Mouse (Mus musculus) lung, postnatal 4 days (tissue): ENCODE results near the gene Cep41.

Experiments
- DNase-seq, 2 experiments: peaks; one replicate each; pipeline ENCODE4 v3.0.0; 2021

Cep41 gene

DNA sequence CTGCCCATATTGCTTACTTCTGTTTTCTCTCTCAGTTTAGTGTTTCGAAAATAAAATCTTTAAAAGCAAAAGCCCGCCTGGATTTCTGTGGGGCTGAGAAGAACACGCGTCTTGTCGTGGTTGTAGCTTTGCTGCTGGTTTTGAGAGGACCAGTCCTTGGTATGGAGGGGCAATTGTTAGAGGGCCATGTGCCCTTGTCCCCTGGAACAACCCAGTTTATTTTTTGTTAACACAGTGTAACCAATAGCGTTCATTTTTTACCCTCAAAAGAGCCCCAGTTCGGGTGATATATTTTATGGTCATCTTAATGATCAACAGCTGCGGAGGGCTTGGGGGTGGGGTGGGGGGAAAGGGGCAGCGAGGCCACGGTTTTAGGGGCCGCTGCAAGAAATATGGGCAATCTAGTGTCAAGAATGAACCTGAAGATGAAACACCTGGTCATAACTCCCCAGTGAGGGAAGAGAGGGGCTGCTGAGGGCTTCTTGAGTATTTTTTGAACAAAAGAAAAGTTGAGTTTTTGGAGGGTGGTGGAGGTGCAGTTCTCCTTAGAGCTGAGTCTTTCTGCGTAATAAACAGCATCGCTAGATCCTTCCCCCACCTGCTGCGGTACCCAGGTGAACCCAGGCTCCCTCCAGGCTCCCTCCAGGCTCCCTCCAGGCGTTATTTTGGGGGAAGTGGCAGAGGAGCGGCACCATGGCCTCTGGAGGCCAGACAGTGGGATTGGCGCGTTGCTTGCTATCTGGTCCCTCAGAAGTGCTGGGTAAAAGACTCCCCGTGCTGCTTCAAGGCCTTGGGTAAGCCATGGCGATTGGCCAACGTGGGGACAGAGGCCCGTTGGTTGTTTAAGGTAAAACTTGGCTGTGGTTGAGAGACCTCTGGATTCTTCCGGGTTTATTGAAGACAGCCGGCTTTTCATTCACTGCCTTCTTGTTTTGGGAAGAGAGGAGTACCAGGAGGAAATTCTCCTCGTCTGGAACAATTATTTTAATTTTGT, 17.1 kb upstream of the Cep41 start:
- DNase-seq: no peak

DNA sequence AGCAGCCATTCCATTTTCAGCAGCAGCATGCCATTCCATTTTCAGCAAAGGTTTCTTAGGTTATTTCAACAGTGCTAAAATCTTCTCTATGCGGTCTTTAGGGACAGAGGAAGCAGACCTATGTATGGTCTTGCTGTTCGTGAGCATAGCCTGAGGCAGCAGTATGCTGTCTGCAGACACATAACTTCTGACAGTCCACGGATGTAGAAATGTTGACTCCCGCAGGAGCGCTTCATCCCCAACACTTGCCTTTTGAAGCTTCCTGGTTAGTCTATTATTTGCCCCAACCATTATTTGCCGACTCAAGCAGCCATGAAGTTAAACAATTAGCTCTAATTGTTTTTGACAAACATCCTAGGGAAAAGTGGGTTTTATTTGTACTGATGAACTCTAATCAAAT, 15.6 kb upstream of the Cep41 start:
- DNase-seq: peak in 1 of 2 experiments; percentile 54

DNA sequence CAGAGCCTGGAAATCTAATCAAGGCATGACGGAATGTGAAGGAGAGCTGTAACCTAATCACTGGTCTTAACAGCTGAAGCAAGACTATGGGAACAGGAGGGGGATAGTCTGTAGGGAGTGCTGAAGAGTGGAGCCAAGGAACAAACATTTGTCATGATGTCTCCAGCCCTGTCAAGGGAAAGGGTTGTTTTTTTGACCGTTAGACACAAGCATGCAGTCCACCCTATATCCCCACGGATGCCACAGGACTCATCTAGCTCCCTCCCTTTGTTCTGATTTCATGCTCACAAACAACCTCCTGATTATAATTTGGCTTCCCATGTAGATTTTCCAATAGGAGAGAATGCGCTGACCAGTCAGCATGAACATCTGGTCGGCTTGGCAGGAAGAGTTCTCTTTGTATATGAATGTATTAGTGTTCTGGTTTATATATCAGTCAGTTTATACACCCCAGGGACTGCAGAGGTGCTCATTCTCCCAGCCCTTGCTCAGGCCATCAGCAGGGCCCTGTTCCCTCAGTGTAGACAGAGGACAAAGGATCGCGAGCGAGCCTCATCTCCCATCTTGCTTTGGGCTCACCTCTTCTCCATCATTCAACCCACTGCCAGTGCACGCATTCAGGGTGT, 10.5 kb upstream of the Cep41 start:
- peak in 1 of 2 experiments; percentile 44 for DNase-seq

DNA sequence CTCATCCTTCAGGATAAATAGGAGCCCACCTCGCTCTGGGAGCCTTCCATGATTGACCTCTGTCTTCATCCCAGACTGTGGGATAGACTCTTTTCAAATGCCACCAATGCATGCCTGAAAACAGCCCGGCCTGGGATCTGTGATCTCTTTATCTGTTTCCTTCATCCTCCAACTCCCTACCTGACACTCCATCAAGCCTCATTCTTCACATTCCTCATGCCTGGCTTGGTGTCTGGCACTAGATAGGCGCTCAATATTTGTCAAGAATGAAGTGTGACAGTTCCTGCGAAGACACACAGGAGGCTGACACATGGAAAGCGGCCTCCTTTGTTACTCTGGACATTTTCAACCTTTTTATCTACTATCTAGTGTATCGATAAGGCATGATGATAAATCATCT, 9.9 kb upstream of the Cep41 start:
- DNase-seq: no peak

DNA sequence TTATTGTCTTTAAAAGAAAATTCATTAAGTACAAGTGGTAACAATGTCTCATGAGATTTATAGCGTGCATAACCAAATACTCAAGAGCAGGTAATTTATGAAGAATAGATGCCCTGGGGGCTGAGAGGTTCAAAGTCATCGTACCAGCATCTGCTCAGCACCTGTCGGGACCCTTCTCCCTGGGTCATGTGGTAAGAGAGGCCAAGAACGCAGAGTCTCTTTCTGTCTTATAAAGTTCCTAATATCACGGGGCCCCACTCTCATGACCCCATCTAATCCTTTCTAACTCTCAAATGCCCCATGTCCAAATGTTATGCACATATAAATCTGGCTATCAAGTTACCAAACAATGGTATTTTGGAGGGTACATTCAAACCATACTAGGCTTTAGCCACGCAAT, 9.3 kb upstream of the Cep41 start:
- no peak for DNase-seq

DNA sequence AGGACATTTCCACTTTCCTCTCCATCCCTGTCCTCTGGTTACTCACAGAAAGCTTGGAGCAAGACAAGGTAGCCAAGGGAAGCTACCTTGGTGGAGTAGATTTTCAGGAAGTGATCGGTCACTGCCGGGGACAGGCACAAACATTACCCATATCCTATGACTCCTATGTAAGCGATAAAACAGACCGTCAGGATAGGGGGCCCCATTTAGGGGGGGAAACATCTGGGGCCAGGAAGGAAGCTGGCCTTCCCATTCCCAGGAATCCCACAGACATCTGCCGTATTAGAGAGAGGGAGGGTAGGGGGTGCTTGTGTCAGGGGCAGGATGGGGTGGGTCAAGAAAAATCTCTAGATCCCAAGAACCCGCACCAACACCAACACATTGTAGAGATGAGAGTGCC, 6.6 kb upstream of the Cep41 start:
- DNase-seq: peak; percentile 27 to 57

DNA sequence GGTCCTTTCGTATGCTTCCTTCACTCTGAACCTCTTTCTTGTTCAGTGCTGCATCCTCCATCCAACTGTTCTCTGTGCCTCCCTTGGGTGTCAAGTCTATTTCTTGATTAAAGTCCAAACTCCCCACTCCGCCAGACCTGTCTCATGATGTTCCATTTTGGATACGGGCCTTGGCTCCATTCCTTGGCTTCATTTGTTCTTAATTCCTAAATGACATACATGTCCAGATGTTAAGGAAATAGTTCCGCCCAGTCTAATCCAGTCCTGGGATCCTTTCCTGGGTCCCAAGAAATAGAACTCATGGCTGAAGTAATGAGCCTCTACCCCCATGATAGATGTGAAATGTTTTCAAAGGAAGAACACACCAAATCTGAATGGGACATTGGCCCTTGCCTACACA, 4.5 kb upstream of the Cep41 start:
- DNase-seq: no peak

DNA sequence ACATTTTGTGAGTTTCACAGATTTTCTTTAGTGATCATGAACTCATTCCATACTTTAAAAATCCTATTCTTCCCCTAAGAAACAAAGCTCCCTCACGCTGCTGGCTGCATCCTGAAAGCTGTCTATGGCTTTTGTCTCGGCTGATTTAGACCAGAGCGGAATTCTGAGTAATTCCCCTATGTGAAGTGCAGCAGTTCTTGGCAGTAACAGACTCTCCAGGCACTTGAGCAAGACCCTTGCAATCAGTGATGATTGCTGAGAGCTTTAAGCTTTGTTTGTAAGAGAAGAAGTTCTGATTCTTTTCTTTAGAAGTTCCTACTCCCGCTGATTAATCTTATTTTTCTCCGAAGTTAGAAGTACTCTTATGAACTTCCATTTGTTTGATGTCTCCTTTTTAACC, 3.9 kb upstream of the Cep41 start:
- DNase-seq: no peak

DNA sequence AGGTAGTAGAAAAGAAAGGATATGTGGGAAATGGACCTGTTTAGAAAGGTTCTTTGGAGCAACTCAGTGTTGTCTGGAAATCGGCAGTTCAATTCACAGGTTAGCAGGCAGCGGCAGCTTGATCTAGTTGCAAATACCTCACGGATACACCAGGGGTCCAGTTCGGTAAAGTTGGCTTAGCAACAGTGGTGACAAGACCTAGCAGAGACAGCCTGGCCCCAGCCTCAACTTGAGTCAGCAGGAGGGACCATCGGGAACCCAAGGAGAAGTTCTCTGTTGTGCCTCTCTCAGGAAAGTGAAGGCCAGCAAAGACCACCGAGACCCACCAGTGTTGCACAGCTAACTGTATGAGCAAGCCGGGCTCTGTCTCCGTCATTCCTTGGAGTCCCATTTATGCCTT, 1.6 kb upstream of the Cep41 start:
- no peak for DNase-seq

DNA sequence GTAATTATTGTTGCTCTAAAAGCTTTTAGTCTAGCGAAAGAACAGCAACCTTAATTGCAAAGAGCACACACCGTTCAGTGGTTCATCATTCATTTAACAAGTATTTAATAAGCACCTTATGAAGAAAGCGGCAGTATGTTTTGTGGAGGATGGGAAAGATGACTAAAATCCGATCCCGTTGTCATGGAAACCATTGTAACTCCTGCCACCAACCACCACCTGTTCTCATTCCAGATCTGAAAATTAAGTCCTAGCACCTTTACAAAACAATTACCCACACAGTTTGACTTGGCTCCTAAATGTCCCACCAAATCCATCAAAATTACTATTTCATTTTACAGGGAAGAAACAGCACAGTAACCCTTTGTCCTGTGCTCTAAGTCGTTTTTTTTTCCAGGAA, 660 bp upstream of the Cep41 start:
- no peak for DNase-seq

DNA sequence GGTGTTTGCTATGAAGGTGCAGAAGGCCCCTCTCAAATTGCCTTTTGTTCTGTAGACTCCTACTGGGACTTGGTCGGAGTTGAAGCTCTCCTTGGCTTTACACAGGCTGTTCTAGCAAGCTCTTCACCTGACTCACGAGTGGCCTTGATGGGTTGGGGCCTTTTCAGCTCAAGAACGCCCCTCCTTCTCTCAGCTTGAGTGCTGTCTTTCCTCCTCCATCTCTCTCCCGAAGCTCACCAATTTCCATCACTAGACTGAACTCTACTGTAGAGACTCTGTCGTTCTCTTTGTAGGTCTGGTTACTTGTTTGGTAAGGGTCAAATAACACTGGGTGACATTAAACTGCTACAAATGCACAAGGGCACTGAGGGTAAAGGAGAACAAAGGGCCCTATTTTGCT, 723 bp downstream of the Cep41 start:
- no peak for DNase-seq

DNA sequence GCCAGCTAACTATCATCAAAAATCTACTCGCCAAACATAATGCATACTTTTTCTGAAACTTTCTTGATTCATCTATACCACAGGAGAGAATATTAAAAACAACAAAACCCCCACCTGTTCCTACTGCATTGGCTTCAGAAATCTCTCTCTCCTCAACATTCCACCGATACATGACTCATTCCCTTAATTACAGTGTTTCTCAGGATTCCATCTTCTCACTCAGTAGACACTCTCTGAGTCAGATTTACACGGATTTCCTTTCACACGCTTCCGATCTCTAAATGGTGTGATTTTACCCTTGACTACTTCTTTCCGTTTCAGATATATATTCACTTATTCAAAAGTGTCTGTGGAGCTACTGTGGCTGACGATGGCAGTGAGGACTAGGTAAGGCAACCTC, 6.4 kb downstream of the Cep41 start:
- no peak for DNase-seq

DNA sequence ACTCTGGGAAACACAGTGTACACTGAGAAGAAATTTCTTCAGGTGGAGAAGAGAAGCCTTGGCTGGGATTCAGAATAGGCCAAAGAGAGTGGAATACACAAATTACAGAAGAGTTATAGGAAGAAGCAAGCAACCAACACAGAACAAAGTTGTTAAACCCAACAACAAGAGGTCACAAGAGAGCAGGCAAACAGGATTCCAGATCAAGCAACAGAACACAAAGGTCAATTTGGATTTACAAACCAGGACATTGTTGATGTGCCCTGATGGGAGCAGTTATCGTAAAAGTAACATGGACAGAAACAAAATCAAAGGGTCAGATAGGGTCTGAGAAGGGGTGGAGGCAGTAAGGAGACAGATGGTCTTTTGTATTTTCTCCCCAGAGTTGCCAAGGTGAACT, 9.0 kb downstream of the Cep41 start:
- DNase-seq: no peak

DNA sequence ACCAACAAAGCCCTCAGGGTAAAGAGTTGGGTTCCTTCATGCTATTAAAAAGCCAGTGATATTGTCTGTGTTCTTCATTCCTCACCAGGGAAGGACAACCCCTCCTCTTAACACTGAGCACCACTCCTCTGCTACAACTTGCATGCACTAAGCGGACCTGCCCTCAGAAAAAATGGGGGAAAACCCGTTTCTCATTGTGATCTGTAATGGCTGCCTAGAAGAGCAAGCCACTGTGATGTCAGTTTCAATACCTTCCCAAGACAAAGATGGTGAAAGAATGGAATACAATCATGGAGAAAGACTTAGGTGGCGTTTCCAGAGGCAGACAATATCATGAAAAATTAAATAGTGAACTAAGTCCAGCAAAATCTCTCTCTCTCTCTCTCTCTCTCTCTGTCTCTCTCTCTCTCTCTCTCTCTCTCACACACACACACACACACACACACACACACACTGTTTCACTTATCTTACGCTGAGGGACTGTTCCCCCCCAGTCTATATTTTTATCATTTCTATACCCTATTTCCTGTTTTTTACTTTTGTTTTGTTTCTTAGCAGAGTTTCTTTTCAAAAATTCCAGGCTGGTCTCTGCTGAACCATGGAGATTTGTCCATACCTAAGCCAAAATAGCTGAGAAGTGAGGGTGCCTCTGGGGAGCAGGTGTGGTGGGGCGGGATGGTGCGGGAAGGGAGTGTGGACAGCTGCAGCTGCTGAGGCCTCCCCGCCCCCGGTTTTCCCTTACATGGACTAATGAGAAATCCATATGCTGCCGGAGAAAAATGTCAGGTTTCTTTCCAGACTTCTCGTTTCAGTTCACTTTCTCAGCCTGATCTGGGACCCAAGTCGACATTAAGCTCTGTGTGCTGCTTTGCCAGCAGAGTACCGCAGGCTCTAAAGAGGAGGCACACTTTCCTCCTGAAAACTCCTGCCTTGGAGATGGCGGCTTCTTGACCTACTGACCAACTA, 11.3 kb downstream of the Cep41 start:
- peak in 1 of 2 experiments; percentile 44 for DNase-seq

DNA sequence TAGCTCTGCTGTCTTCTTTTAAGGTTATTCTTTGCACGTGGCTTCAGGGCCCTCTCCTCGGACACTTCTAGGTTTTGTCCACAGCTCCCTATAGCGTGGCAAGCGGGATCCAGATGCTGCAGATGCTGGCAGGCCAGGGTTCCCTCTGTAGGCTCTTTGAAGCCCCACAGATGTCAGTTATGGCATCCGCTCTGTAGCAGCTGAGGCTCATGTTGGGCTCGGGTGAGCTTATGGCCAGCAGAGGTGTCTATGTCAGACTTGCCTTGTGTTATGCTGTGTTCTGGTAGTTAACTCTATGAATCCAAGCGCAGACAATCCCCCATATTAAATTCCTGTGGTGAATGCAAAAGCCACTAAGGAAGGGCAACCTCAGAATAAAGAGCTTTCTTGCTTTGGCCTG, 13.1 kb downstream of the Cep41 start:
- no peak for DNase-seq

DNA sequence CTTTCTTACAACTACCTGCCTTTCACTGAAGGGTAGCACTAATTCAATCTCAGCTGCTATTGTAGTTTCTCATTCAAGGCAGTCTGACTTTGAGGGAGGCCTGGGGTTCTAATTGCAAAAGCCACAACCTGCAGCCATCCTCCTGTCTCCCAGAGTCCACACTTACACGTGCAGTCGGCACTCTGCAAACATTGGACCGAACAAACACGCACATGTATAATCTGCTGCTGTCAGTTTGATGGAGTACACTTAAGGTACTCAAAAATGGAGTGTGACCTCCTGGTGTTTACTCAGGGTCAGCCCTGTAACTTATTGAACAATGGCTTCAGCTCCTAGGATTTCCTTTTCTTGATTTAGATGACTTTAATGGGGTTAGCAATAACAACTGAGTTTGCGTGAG, 14.0 kb downstream of the Cep41 start:
- no peak for DNase-seq

DNA sequence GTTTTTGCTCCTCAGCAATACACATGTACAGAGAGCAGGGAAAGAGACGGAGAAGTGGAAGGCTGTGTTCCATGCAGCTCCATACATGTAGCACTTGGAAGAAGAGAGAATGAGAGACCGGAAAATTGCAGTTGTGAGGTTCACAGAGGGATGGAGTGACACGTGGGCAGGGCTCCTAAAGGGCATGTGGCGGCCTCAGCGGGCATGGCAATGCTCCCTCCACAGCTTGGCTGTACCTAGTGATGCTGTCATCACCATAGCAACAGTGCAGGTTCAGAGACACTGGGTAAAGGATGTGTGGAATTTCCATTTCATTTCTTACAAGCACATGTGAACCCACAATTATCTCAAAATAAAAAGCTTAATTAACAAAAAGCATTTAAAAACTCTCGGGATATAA, 15.1 kb downstream of the Cep41 start:
- no peak for DNase-seq

DNA sequence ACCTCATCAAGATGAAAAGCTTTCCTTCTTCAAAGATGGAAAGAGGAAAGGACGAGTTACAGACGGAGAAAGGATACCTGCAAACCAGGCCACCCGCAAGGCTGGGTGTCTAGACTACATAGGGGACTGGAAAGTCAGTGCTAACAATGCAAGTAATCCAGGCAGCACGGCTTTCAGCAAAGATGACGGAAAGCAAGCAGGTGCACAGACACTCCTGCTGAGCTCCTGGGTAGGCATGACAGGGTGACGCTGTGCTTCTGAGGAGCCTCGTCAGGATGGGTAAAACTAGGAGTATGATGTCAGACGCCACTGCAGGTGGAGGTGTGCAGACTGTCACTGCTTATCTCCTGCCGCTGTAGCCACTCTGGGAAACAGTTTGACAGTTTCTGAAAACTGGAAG, 16.0 kb downstream of the Cep41 start:
- DNase-seq: no peak

DNA sequence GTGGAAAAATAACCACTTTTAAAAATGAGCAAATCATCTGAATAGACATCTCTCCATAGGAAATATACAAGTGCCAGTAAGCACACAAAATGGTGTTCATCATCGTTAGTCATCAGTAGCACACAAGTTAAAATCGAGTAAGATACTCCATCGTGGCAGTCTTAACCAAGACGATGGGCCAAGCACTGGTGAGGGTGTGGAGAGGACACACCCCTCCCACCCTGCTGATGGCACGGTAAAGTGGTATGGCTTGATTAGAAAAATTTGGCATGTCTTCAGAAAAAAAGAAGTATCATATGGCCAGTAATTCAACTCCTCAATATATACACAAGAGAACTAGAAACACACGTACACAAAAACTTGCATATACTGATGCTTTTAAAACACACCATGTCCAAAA, 17.0 kb downstream of the Cep41 start:
- no peak for DNase-seq

DNA sequence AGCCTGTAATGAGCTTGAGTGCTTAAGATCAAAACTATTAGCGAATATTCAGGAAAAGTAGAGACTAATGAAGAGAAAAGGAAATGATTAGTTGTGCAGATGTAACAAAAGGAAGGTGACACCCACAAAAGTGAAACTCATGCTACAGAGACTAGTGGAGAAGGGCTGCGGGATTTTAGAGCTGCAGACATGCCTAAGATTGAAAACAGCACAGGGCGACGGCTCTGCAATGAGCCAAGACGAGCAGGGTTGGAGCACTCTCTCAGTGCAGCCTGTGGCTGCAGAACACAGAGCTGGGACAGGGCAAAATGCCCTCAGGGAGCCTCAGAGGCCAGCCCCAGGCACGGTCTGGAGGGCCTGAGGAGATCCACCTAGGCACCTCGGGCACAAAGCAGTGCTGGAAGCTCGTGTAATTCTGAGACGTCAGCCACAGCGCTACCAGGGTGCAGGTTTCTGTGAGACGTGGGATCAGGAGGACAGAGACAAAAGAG, 18.2 kb downstream of the Cep41 start:
- DNase-seq: peak in 1 of 2 experiments; percentile 48

DNA sequence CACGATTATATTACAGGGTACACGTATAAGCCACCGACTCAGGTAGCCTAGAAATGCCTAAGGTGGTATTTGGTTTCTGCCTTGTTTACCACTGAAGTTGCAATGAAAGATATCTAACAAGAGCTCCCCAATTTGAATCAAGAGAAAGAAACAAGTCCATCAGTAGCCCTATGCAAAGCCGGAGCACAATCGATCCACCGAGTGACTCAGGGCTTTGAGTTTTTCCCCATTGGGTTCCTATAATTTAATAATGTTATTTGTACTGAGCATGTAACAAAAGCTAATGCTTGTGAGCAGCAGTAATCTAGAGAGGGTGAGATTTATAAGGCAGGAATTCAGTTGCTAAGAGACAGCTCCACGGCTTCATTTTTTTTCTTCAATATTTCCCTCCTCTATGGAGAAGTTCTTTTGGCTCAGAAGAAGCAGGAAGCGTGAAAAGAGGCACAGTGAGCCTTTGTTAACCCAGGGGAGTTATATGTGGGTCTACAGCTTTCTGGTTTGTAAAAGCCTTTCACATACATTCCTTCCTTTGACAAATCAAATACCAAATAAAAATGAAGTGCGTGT, 18.8 kb downstream of the Cep41 start:
- DNase-seq: no peak

DNA sequence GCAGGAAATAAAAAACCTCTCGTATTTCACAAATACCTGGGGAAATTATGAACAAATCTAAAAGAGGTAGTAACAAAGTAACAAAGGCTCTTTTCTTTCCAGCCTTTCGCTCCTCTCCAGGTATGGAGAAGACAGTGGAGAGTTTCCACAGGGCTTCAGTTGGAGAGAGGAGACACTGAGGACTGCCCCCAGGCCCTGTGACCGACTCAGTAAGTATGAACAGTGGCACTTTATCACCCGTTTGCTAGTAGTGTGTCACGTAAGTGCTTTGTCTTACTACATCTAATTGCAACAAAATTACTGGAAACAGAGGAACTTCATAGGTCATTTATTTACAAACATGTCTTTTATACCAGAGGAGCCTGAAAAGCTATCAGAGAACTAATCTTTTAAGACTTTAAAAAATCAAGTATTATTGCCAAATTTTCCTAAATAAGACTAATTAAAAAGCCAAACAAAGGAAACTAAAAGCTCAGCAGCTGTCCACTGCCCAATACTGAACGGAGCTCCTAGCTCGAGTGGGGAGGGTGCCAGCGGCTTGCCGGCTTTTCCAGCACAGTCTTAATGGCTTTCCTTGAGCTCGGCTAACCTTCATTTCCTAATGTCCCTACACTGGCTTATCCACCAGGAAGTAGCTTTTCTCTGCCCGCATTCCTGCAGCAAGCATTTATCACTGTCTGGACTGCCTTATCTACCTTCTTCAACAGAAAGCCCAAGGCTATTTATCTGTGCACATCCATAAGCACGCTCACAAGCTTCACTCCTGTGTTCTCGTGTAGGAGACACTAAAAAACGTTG, 19.6 kb downstream of the Cep41 start:
- DNase-seq: peak; percentile 44 to 75
